Mouse (Mus musculus): ENCODE measurements at regions not wholly inside any gene's neighbourhood (a gene's known extent, or its start where the extent isn't known, plus 50 kb on each side); places are given as distances from the start of the nearest gene placed in this dataset.

DNA sequence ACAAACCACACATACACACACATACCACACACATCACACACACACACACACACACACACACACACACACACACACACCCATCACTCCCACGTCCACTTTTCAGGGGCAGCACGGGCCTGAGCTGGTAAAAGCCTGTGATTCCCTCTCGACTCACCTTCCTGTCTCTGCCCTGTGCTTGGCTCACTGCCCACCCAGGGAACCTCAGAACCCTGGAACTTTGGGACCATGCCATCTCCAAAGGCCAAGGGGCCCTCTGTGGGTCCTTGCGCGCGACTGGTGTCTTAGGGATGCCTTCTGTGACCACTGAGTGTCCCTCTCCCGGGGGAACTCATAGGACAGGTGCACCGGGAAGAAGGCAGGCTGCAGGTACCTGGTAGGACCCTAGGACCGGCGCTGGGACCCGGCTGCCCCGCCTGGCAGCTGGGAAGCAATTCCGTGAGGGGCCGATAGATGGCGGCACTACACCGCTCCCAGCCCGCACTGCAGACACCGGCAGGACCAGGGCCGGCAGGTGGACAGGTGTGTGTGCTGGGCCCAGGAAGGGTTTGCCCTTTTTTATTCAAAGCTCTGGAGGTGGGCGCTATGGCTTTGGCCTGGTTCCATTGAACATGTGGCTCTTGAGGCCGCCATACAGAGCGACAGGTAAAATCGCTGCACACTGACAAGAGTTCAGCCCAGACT is 73.0 kb upstream of the 4931429L15Rik start:
- in situ Hi-C loops (cut with MboI, MseI) = no loop called here

DNA sequence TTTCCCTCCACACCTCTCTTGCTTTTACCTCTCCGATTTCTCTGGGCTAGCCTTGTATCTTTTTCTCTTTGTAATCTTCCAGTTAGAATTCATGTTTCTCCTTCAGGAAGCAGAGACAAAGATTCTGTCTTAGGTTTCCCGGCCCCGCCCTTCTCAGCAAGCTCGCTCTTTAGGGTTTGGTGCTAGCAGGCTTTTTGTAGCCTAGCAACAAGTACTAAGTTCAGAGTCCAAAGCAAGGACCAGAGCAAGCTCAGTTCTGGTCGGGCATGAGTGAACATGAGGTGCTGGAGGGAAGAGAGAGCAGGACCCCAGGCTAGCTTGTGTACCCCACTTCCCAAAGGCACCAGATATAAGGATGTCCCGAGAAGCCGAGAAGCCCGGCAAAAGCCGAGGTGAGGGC is 70.0 kb upstream of the 4931429L15Rik start:
- in situ Hi-C loops (cut with MboI, MseI) = no loop called here

DNA sequence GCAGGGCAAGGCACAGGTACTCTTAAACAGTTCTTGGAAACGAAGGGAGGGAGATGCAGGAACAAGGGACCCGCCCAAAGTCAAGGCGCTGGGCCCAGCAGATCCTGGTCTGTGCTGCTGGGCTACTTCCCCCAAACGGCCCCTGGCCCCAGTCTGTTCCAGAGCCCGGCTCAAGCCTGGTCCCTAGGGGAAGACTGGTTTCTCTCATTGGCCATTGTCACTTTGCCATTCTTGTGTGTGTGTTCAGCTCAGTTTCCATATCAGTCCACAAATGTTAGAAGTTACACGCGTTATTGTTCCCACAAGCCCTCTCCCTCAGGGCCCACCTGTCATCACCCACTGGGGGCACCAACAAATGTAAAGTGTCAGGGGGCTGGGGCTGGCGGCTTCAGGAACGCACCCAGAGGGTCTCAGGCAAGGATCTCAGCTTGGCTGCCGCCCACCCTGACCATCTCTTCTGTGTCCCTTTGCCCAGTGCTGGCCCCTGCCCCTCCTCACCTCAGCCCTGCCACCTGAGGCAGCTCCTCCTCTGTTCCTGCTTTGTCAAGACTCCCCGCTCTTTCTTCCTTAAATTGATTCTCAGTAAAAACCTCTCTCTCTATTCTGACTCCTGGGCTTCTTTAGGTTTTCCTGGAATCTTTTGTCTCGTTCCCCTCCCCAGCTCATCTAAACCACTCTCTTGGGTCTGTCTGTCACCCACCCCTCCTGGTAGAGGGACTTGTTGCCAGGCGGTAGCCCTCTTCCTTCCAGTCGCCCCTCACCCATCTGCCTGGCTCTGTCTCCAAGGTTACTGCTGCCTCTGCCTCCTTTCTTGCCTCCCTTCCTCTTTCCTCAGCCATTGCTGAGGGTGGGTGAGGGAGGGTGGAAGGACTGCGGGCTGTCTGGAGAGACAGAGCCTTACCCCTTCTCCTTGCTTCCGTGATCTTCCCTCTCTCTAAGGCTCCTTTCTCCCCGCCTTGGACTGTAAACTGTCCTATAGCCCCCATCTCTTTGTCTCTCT is 69.2 kb upstream of the 4931429L15Rik start:
- in situ Hi-C loops (cut with MboI, MseI) = no loop called here

DNA sequence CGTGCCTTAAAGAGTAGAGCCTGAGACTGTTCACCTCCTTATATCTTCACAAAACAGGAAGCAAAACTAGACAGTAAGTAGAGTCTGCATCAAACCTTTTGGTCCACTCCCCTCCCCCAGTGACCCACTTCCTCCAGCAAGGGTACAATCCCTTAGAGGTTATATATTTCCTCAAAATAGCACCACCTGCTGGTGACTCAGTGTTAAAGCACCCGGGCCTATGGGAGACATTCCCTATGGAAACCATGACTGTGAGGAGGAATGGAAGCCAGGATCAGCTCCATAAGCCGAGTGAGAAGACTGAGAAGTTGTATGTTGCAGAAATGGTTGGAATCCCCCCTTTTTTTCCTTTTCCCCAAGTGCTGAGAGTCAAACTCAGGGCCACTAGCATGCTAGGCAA is 66.5 kb upstream of the 4931429L15Rik start:
- in situ Hi-C loops (cut with MboI, MseI) = no loop called here

DNA sequence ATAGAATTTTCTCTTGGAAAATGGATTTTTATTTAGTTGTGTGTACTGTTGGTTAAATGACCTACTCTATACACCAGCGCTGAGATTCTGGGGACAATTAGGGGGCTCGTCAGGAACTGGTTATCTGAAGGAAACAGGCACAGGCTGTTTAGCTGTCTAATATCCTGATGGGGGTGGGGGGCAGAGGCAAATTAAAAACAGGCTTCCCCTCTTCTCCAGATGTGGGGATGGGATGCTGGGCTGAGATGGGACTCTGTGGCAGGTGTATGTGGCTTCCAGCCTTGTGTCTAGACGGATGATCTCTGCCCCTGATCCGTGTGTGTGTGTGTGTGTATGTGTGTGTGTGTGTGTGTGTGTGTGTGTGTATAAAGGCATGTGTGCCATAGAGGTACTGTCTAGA is 61.6 kb upstream of the 4931429L15Rik start:
- in situ Hi-C loops (cut with MboI, MseI) = no loop called here

DNA sequence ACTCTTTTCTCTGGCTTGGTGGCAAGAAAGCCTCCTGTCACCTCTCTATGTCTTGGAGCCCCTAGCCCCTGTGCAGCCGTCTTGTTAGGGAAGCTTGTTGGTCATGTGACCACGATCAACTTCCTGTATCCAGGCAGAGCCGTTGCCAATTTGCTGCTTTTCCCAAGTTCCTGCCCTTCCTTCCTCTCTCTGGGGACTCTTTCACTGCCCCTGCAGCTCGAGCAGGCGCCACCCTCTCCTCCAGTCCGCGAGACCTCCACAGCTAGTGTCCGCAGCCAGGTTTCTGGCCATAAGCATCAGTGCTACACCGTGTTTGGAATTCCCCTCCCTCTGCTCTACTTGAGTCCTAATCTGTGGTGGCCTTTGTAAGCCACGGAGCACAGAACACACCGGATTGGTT is 59.7 kb upstream of the 4931429L15Rik start:
- in situ Hi-C loops (cut with MboI, MseI) = no loop called here

- in situ Hi-C loops (cut with MboI, MseI) = no loop called here
These were observed 58.6 kb upstream of the 4931429L15Rik start for GRCm38 (mm10) chr9:46378339-46378738.

Data from T-helper 17 cell (primary cell).